Mouse (Mus musculus) brain, embryonic 14.5 days (tissue): Measurements from ENCODE around the gene Rad9b.

ENCODE experiments used
- CTCF ChIP-seq: fragments of 200-500 bp; IDR thresholded peaks from 2 replicates; pipeline ENCODE4 v1.5.1; 2012; ENCODE audit warnings: inconsistent platforms, mild to moderate bottlenecking, moderate library complexity, borderline replicate concordance; ENCODE audit not compliant: insufficient read depth, insufficient read length; ENCODE audit errors: extremely low read depth
- POLR2A ChIP-seq: fragments of 200-500 bp; IDR thresholded peaks from 2 replicates; pipeline ENCODE4 v1.6.1; 2012; ENCODE audit warnings: mild to moderate bottlenecking, inconsistent platforms, borderline replicate concordance; ENCODE audit not compliant: poor library complexity, insufficient read depth, insufficient read length, severe bottlenecking; ENCODE audit errors: extremely low read depth

DNA sequence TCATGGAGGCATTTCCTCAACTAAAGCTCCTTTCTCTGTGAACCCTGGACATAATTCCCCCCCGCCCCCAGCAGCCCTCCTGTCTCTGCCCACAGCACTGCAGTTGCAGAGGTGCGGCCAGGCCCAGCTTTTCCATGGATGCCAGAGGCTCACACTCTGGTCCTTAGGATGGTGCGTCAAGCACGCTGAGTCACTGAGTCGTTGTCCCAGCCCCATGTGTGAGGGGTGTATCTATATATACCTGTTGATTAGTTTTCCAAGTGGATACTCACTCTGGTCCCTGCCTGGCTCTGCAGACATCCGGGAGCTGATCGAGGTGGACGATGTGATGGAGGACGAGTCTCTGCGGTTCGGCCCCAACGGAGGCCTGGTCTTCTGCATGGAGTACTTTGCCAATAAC is 24.1 kb upstream of the Rad9b start:
- TF ChIP-seq CTCF (no peak), POLR2A (no peak)
